Mouse (Mus musculus) testis, postnatal 14 days (tissue): ENCODE measurements around the gene Kng1.
A peak's percentile ranks its signal among the peaks of the same experiment; 100 is the strongest.

ENCODE experiments used
- DNase-seq: peaks from one replicate; pipeline ENCODE4 v3.0.0; 2021; ENCODE audit warnings: low spot score

The Kng1 gene

GRCm38 (mm10) chr16:23114339-23115171, 56.9 kb downstream of the Kng1 start:
- no peak for DNase-seq

- DNase-seq = no peak
These were observed 57.8 kb downstream of the Kng1 start for GRCm38 (mm10) chr16:23115486-23115885.

GRCm38 (mm10) chr16:23117173-23117572, 59.5 kb downstream of the Kng1 start:
- no peak for DNase-seq

- no peak for DNase-seq
These were observed 64.8 kb downstream of the Kng1 start for GRCm38 (mm10) chr16:23122446-23122845.

GRCm38 (mm10) chr16:23123104-23123503, 65.4 kb downstream of the Kng1 start:
- no peak for DNase-seq

- no peak for DNase-seq
These were observed 66.7 kb downstream of the Kng1 start for GRCm38 (mm10) chr16:23124398-23124797.

- no peak for DNase-seq
These were observed 69.6 kb downstream of the Kng1 start for GRCm38 (mm10) chr16:23127311-23127672.

- DNase-seq = peak; percentile 88
These were observed 70.2 kb downstream of the Kng1 start, which contains the start of gene Rfc4 for GRCm38 (mm10) chr16:23127673-23128375. Gene Rfc4 (minus strand): TSS chr16:23127737.

- no peak for DNase-seq
These were observed 72.6 kb downstream of the Kng1 start for GRCm38 (mm10) chr16:23130303-23130702.
